Mouse (Mus musculus): ENCODE measurements around the gene Secisbp2l. TPM values are rescaled to one million over a fixed set of nuclear protein-coding genes. Genes with fewer than 3 reads are reported as not detected.

Gene Secisbp2l
- polyA plus RNA-seq, 1 experiment from 2014 or later, result 32.3 TPM

DNA sequence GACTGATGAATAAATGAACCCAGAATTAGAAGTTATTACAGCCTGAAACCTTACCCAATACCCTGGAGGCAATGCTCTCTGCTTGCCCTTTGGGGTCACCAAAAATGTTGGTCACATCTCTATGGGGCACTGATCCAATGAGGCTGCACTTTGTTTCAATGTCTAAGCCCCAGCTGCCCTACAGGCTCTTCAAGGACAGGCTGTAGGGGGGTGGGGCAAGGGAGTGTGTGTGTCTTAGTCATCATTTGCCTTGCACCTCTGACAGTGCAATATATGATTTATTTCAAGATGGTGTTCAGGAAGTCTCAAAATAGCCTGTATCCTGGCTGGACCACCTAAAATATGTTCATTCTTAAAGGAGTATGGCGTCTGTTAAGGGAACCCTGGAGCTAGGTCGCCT lies 81.1 kb downstream of the Secisbp2l start:
- 0 out of 2 replicates have a peak, but pooled peaks cover 3% of the 10 kb centered on the region for H3K9me3 ChIP-seq (replicated peaks)
- H3K4me1 ChIP-seq, result peaks cover 10% of the 10 kb centered on the region
- H3K9ac ChIP-seq, result no peak overlapping the region
- no peak overlapping the region for H3K4me2 ChIP-seq (replicated peaks)
- H3K36me3 ChIP-seq, result no peaks in the 10 kb centered on the region
- no peak for ATAC-seq (ENCODE audit: low FRiP score)
- no peak overlapping the region for H3K27ac ChIP-seq
- no peaks in the 10 kb centered on the region for H3K27me3 ChIP-seq
- no peak overlapping the region for H3K4me3 ChIP-seq
- WGBS, result 79% methylated on average over 2 of the region's 2 CpGs

DNA sequence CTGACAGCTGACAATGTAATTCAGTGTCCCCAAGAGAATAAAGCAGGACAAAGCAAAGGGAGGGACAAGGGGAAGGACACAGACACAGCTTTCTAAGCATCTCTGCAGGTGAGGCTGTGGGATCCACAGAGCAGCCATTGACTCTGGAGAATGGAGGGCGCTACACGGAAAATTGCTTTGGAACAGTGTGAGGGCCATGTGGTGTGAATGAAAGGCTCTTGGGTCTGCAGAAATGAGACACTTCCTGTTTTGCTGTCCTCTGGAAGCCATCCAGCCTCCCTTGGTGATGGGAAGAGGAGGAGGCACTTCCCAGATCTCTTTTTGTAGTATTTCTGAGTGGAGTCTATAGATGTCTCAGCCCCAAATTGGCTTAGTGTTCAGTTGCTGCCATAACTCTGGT lies 86.5 kb downstream of the Secisbp2l start:
- 43% methylated on average over 2 of the region's 2 CpGs for WGBS
- Histone ChIP-seq H3K9me3 (replicated peaks) (0 out of 2 replicates have a peak, but pooled peaks cover 3% of the 10 kb centered on the region), H3K4me3 (no peak overlapping the region), H3K27ac (no peak overlapping the region), H3K27me3 (no peaks in the 10 kb centered on the region), H3K4me1 (no peaks in the 10 kb centered on the region; the same call in 1 of the 2 replicates), H3K9ac (no peak overlapping the region), H3K4me2 (replicated peaks) (no peak overlapping the region), H3K36me3 (no peaks in the 10 kb centered on the region)
- no peak for ATAC-seq (ENCODE audit: low FRiP score)

DNA sequence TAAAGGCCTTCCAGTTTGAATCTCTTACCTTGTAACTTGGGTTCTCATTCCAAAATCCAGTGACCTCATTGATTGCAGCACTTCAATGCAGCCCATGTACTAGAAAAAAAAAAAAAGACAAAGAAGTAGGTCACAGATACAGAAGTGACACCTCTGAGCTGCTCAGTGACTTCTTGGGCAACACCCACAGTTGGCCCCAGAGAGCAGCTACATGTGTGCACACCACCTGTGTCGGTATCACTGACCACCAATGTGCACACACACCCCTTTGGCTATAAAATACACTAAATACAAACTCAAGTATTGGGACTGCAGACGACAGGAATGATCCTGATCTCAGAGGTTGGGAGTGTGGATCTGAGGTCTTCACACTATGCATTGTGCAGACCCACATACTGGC lies 87.9 kb downstream of the Secisbp2l start:
- 77% methylated on average over 2 of the region's 2 CpGs for WGBS
- H3K36me3 ChIP-seq, result no peaks in the 10 kb centered on the region
- H3K9me3 ChIP-seq (replicated peaks), result 0 out of 2 replicates have a peak, but pooled peaks cover 3% of the 10 kb centered on the region
- H3K4me3 ChIP-seq, result no peak overlapping the region
- no peaks in the 10 kb centered on the region; the same call in 1 of the 2 replicates for H3K4me1 ChIP-seq
- no peaks in the 10 kb centered on the region for H3K27me3 ChIP-seq
- H3K4me2 ChIP-seq (replicated peaks), result no peak overlapping the region
- ATAC-seq (ENCODE audit: low FRiP score), result no peak
- H3K27ac ChIP-seq, result no peak overlapping the region
- H3K9ac ChIP-seq, result no peak overlapping the region

DNA sequence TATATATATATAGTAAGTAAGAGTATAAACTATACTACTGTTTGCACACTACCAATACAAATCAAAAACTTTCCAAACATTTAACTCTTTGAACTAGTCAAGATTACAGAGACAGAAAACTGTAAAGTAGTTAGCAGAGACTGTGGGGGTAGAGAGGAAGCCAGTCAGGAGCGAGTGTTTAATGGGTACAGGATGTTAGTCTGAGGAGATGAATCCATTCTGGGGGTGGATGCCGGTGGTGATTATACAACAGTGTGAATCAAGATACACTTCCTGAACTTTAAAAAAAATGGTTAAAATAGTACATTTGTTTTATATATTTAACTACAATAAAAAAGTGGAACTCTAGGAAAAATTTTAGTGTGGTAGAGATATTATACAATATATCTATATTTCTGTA lies 90.7 kb downstream of the Secisbp2l start:
- H3K27me3 ChIP-seq, result no peaks in the 10 kb centered on the region
- no peak overlapping the region for H3K4me2 ChIP-seq (replicated peaks)
- ATAC-seq (ENCODE audit: low FRiP score), result no peak
- no peak overlapping the region for H3K4me3 ChIP-seq
- WGBS, result 76% methylated on average over 2 of the region's 2 CpGs
- no peak overlapping the region for H3K27ac ChIP-seq
- no peak overlapping the region for H3K9ac ChIP-seq
- no peaks in the 10 kb centered on the region; the same call in 1 of the 2 replicates for H3K4me1 ChIP-seq
- no peaks in the 10 kb centered on the region for H3K36me3 ChIP-seq
- H3K9me3 ChIP-seq (replicated peaks), result no peaks in the 10 kb centered on the region

Other genes with a start within 250 kb of the Secisbp2l start
- 6.7 and 7.5 TPM in 2 replicates for gene Cep152, start 157.8 kb downstream of the Secisbp2l start, polyA plus RNA-seq (2016; fragmentation: Nextera tagmentation; extraction: Ambion mirVana)
- 392 and 403 TPM in 2 replicates for gene Eid1, start 109.8 kb downstream of the Secisbp2l start, polyA plus RNA-seq (2016; fragmentation: Nextera tagmentation; extraction: Ambion mirVana)
- gene Shc4, start 58.7 kb downstream of the Secisbp2l start, polyA plus RNA-seq (2016; fragmentation: Nextera tagmentation; extraction: Ambion mirVana), result 3.2 and 3.3 TPM in 2 replicates
- gene Galk2, start 76.2 kb upstream of the Secisbp2l start, polyA plus RNA-seq (2016; fragmentation: Nextera tagmentation; extraction: Ambion mirVana), result 35.2 and 35.3 TPM in 2 replicates
- 76.4 and 82.0 TPM in 2 replicates for gene Cops2, start 76.3 kb upstream of the Secisbp2l start, polyA plus RNA-seq (2016; fragmentation: Nextera tagmentation; extraction: Ambion mirVana)

Data from hindbrain, embryonic 12.5 days (tissue).